Mouse (Mus musculus): ENCODE data around the gene Arrdc3. TPM values are rescaled to one million over a fixed set of nuclear protein-coding genes. Genes with fewer than 3 reads are reported as not detected.

Gene Arrdc3
- polyA plus RNA-seq (2012; rRNA removed) (49.4 and 59.0 TPM in 2 replicates), polyA plus RNA-seq (2014; fragmentation: Nextera tagmentation; extraction: Ambion mirVana) (66.1 and 66.5 TPM in 2 replicates)

GRCm38 (mm10) chr13:80883190-80883589, at the start of gene Arrdc3:
Gene Arrdc3, plus strand, starts transcription at chr13:80883384.
- Histone ChIP-seq H3K4me2 (replicated peaks; ENCODE audit: low read depth, low read length, severe bottlenecking) (peak within 1 kb of the TSS; percentile 61), H3K27me3 (ENCODE audit: control insufficient read depth, insufficient read depth, low read length) (no peaks in the 10 kb centered on the region), H3K36me3 (ENCODE audit: control insufficient read depth, insufficient read depth, low read length) (peaks cover 7% of the 10 kb centered on the region), H3K9ac (ENCODE audit: low read depth, low read length, severe bottlenecking) (peak within 1 kb of the TSS; percentile 100), H3K9me3 (ENCODE audit: control insufficient read depth, low read length) (no peaks in the 10 kb centered on the region), H3K27ac (replicated peaks; ENCODE audit: low read depth, low read length) (peak within 1 kb of the TSS; percentile 100), H3K4me3 (replicated peaks; ENCODE audit: low read length) (peak within 1 kb of the TSS; percentile 91), H3K4me1 (ENCODE audit: control insufficient read depth, insufficient read depth, low read length) (peaks cover 7% of the 10 kb centered on the region)
- DNase-seq (ENCODE audit: low spot score) (peak; percentile 97), ATAC-seq (ENCODE audit: low FRiP score, low read depth) (peak; percentile 56)
- under 1% methylated on average over 29 of the region's 31 CpGs for WGBS
- TF ChIP-seq POLR2A (IDR thresholded peaks at IDR 0.05; ENCODE audit: borderline replicate concordance, extremely low read depth, insufficient read depth, insufficient read length) = peak; percentile 100; the same call in 1 of the 2 replicates

- Histone ChIP-seq H3K4me1 (ENCODE audit: control insufficient read depth, insufficient read depth, low read length) (no peaks in the 10 kb centered on the region), H3K27me3 (ENCODE audit: control insufficient read depth, insufficient read depth, low read length) (no peaks in the 10 kb centered on the region), H3K4me3 (replicated peaks; ENCODE audit: low read length) (no peak overlapping the region), H3K27ac (replicated peaks; ENCODE audit: low read depth, low read length) (no peak overlapping the region), H3K36me3 (ENCODE audit: control insufficient read depth, insufficient read depth, low read length) (no peaks in the 10 kb centered on the region), H3K4me2 (replicated peaks; ENCODE audit: low read depth, low read length, severe bottlenecking) (no peak overlapping the region), H3K9me3 (ENCODE audit: control insufficient read depth, low read length) (no peaks in the 10 kb centered on the region), H3K9ac (ENCODE audit: low read depth, low read length, severe bottlenecking) (no peak overlapping the region)
- no peak for TF ChIP-seq POLR2A (IDR thresholded peaks at IDR 0.05; ENCODE audit: borderline replicate concordance, extremely low read depth, insufficient read depth, insufficient read length)
- peak; percentile 76 for DNase-seq (ENCODE audit: low spot score)
- ATAC-seq (ENCODE audit: low FRiP score, low read depth) = 0 out of 2 replicates have a peak, but pooled peaks have one; percentile 50
- 14% methylated on average over 5 of the region's 5 CpGs for WGBS
Measured at GRCm38 (mm10) chr13:80862215-80862614, 21.0 kb upstream of the Arrdc3 start.

- Histone ChIP-seq H3K27ac (replicated peaks; ENCODE audit: low read depth, low read length) (no peak overlapping the region), H3K36me3 (ENCODE audit: control insufficient read depth, insufficient read depth, low read length) (no peaks in the 10 kb centered on the region), H3K9me3 (ENCODE audit: control insufficient read depth, low read length) (no peaks in the 10 kb centered on the region), H3K9ac (ENCODE audit: low read depth, low read length, severe bottlenecking) (no peak overlapping the region), H3K4me1 (ENCODE audit: control insufficient read depth, insufficient read depth, low read length) (no peaks in the 10 kb centered on the region), H3K27me3 (ENCODE audit: control insufficient read depth, insufficient read depth, low read length) (no peaks in the 10 kb centered on the region), H3K4me2 (replicated peaks; ENCODE audit: low read depth, low read length, severe bottlenecking) (no peak overlapping the region), H3K4me3 (replicated peaks; ENCODE audit: low read length) (no peak overlapping the region)
- no peak for ATAC-seq (ENCODE audit: low FRiP score, low read depth)
- no peak for TF ChIP-seq POLR2A (IDR thresholded peaks at IDR 0.05; ENCODE audit: borderline replicate concordance, extremely low read depth, insufficient read depth, insufficient read length)
- no peak for DNase-seq (ENCODE audit: low spot score)
- 59% methylated on average over 3 of the region's 3 CpGs for WGBS
Measured at GRCm38 (mm10) chr13:80864195-80864594, 19.0 kb upstream of the Arrdc3 start.

GRCm38 (mm10) chr13:80875126-80875525, 8.1 kb upstream of the Arrdc3 start:
- no peaks in the 10 kb centered on the region for H3K4me1 ChIP-seq (ENCODE audit: control insufficient read depth, insufficient read depth, low read length)
- WGBS = 92% methylated on average over 5 of the region's 5 CpGs
- no peak overlapping the region for H3K4me2 ChIP-seq (replicated peaks; ENCODE audit: low read depth, low read length, severe bottlenecking)
- no peaks in the 10 kb centered on the region for H3K27me3 ChIP-seq (ENCODE audit: control insufficient read depth, insufficient read depth, low read length)
- H3K27ac ChIP-seq (replicated peaks; ENCODE audit: low read depth, low read length) = no peak overlapping the region
- no peak for DNase-seq (ENCODE audit: low spot score)
- no peaks in the 10 kb centered on the region for H3K36me3 ChIP-seq (ENCODE audit: control insufficient read depth, insufficient read depth, low read length)
- H3K9me3 ChIP-seq (ENCODE audit: control insufficient read depth, low read length) = no peaks in the 10 kb centered on the region
- ATAC-seq (ENCODE audit: low FRiP score, low read depth) = no peak
- H3K4me3 ChIP-seq (replicated peaks; ENCODE audit: low read length) = no peak overlapping the region
- H3K9ac ChIP-seq (ENCODE audit: low read depth, low read length, severe bottlenecking) = no peak overlapping the region
- TF ChIP-seq POLR2A (IDR thresholded peaks at IDR 0.05; ENCODE audit: borderline replicate concordance, extremely low read depth, insufficient read depth, insufficient read length) = no peak

- DNase-seq (ENCODE audit: low spot score) (no peak), ATAC-seq (ENCODE audit: low FRiP score, low read depth) (no peak)
- Histone ChIP-seq H3K27ac (replicated peaks; ENCODE audit: low read depth, low read length) (no peak overlapping the region), H3K36me3 (ENCODE audit: control insufficient read depth, insufficient read depth, low read length) (no peaks in the 10 kb centered on the region), H3K4me3 (replicated peaks; ENCODE audit: low read length) (no peak overlapping the region), H3K9ac (ENCODE audit: low read depth, low read length, severe bottlenecking) (no peak overlapping the region), H3K4me2 (replicated peaks; ENCODE audit: low read depth, low read length, severe bottlenecking) (no peak overlapping the region), H3K4me1 (ENCODE audit: control insufficient read depth, insufficient read depth, low read length) (no peaks in the 10 kb centered on the region), H3K9me3 (ENCODE audit: control insufficient read depth, low read length) (no peaks in the 10 kb centered on the region), H3K27me3 (ENCODE audit: control insufficient read depth, insufficient read depth, low read length) (no peaks in the 10 kb centered on the region)
- 80% methylated on average over 4 of the region's 4 CpGs for WGBS
- TF ChIP-seq POLR2A (IDR thresholded peaks at IDR 0.05; ENCODE audit: borderline replicate concordance, extremely low read depth, insufficient read depth, insufficient read length) = no peak
Measured at GRCm38 (mm10) chr13:80880756-80881155, 2.4 kb upstream of the Arrdc3 start.
